Mouse (Mus musculus): ENCODE measurements around the gene C1d. TPM values are rescaled to one million over a fixed set of nuclear protein-coding genes. Genes with fewer than 3 reads are reported as not detected.

C1d gene
- 10 to 100 TPM; 39.7 to 53.6 TPM for total RNA-seq (2023)

GRCm38 (mm10) chr11:17257443-17257842, at the start of gene C1d:
Gene C1d, plus strand, starts transcription at chr11:17257579.

GRCm38 (mm10) chr11:17211258-17212140, 45.9 kb upstream of the C1d start, which contains the start of gene Pno1:
Gene Pno1, minus strand, starts transcription at chr11:17211568.

Other genes starting within 250 kb of the C1d start
- gene Cnrip1, start 206.0 kb upstream of the C1d start, total RNA-seq (2023): 10 to 100 TPM; 10.2 to 14.9 TPM
- 1 to 10 TPM; 6.0 to 8.8 TPM for gene Plek, start 205.2 kb upstream of the C1d start, total RNA-seq (2023)
- gene Ppp3r1, start 98.3 kb upstream of the C1d start, total RNA-seq (2023): 10 to 100 TPM; 79.8 to 82.2 TPM
- gene Wdr92, start 75.5 kb upstream of the C1d start, total RNA-seq (2023): 1 to 10 TPM; 9.6 to 10.0 TPM
- gene Pno1, start 46.0 kb upstream of the C1d start, total RNA-seq (2023): 10 to 100 TPM; 28.9 to 33.4 TPM

Data from T-cell, adult 66 days (primary cell).